Mouse (Mus musculus): ENCODE data around the gene Bcar1.

DNA sequence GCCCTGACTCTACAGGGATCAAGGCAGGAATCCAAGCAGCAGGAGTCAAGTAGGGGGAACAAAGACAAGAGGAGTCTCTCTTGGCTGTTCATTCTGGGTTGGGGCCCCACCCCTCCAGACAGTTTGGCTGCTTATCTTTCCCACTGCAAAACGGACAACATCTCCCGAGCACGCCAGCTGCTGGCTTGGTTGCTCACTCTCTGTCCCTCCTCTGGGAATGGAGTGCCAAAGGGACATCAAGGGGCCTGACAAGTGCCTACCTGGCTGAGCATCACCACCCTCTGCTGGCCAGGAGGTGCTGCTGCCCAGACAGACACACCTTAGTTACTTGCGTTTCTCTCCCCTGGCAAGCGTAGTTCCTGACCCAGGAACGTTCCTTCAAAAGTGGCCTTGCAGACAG, 25.7 kb downstream of the Bcar1 start:
- TF ChIP-seq CTCF (IDR thresholded peaks at IDR 0.05; ENCODE audit: insufficient read depth, low read depth, low read length) (no peak), POLR2A (IDR thresholded peaks at IDR 0.05; ENCODE audit: insufficient read depth, low read depth, low read length) (no peak)

Data from olfactory bulb, adult 2 months (tissue).